Mouse (Mus musculus) kidney, embryonic 14.5 days (tissue): Measurements from ENCODE around the gene Cdc26. TPM values are rescaled to one million over a fixed set of nuclear protein-coding genes. Genes with fewer than 3 reads are reported as not detected.

Source experiments
- ATAC-seq: fragments of 200-750 bp; cut with Nextera tagmentation; 2 replicates; pipeline ENCODE4 v1.8.0; 2017; ENCODE audit warnings: moderate number of reproducible peaks, mild to moderate bottlenecking, moderate TSS enrichment, moderate library complexity; ENCODE audit not compliant: low FRiP score, low TSS enrichment
- H3K27ac ChIP-seq: fragments of 300-500 bp; sonication (generic); 2 replicates; pipeline ENCODE4 v1.5.1; 2014; ENCODE audit warnings: low read depth, mild to moderate bottlenecking, low read length, moderate library complexity, mixed read lengths
- H3K27me3 ChIP-seq: fragments of 300-500 bp; sonication (generic); 2 replicates; pipeline ENCODE4 v1.6.1; 2014; ENCODE audit warnings: mild to moderate bottlenecking, low read length; ENCODE audit not compliant: control insufficient read depth, insufficient read depth
- H3K36me3 ChIP-seq: fragments of 300-500 bp; sonication (generic); 2 replicates; pipeline ENCODE4 v1.6.1; 2014; ENCODE audit warnings: low read length, mixed read lengths; ENCODE audit not compliant: control insufficient read depth, insufficient read depth
- H3K4me1 ChIP-seq: fragments of 300-500 bp; sonication (generic); 2 replicates; pipeline ENCODE4 v1.6.1; 2014; ENCODE audit warnings: low read length, mixed read lengths; ENCODE audit not compliant: control insufficient read depth, insufficient read depth
- H3K4me2 ChIP-seq: fragments of 300-500 bp; sonication (generic); replicated peaks from 2 replicates; pipeline ENCODE4 v1.6.1; 2014; ENCODE audit warnings: low read depth, mild to moderate bottlenecking, low read length
- H3K4me3 ChIP-seq: fragments of 300-500 bp; sonication (generic); 2 replicates; pipeline ENCODE4 v1.5.1; 2014; ENCODE audit warnings: mild to moderate bottlenecking, low read length
- H3K9ac ChIP-seq: fragments of 300-500 bp; sonication (generic); 2 replicates; pipeline ENCODE4 v1.6.1; 2014; ENCODE audit warnings: low read depth, mild to moderate bottlenecking, low read length, moderate library complexity
- H3K9me3 ChIP-seq: fragments of 300-500 bp; sonication (generic); 2 replicates; pipeline ENCODE4 v1.6.1; 2016; ENCODE audit warnings: low read length; ENCODE audit not compliant: control insufficient read depth
- WGBS: fragments of 180-500 bp; shearing (Covaris S2); extraction: QIAGEN DNeasy Blood & Tissue Kit; methylation state at CpG from one replicate; pipeline ENCODE4 v1.1.7; 2014; 5-methylcytosine and 5-hydroxymethylcytosine counted together
- polyA plus RNA-seq: library from polyadenylated mRNA; unstranded; fragments of >200 nt; fragmentation: Nextera tagmentation; extraction: Ambion mirVana; gene quantifications from 2 replicates; pipeline ENCODE4 v1.2.1, GENCODE M21; 2014

The Cdc26 gene
- polyA plus RNA-seq, 1 experiment from 2014 or later = 183 TPM

- ATAC-seq = no peak
- Histone ChIP-seq H3K4me3 (no peak overlapping the region), H3K27ac (no peak overlapping the region), H3K9ac (no peak overlapping the region), H3K4me2 (no peak overlapping the region), H3K9me3 (no peaks in the 10 kb centered on the region), H3K27me3 (no peaks in the 10 kb centered on the region), H3K4me1 (no peaks in the 10 kb centered on the region), H3K36me3 (peaks cover 45% of the 10 kb centered on the region)
- WGBS = 78% methylated on average over 5 of the region's 5 CpGs
Measured at GRCm38 (mm10) chr4:62389592-62390512, 18.6 kb downstream of the Cdc26 start.

GRCm38 (mm10) chr4:62385439-62385838 lies 23.0 kb downstream of the Cdc26 start:
- no peak overlapping the region for H3K4me3 ChIP-seq
- no peak for ATAC-seq
- H3K4me1 ChIP-seq = no peaks in the 10 kb centered on the region
- no peak overlapping the region for H3K27ac ChIP-seq
- no peaks in the 10 kb centered on the region for H3K27me3 ChIP-seq
- H3K9me3 ChIP-seq = no peaks in the 10 kb centered on the region
- no peak overlapping the region for H3K9ac ChIP-seq
- H3K36me3 ChIP-seq = peaks cover 26% of the 10 kb centered on the region; the same call in 1 of the 2 replicates
- 89% methylated on average over 7 of the region's 7 CpGs for WGBS
- H3K4me2 ChIP-seq = no peak overlapping the region

- Histone ChIP-seq H3K9ac (no peak overlapping the region), H3K4me1 (no peaks in the 10 kb centered on the region), H3K36me3 (peaks cover 16% of the 10 kb centered on the region; the same call in 1 of the 2 replicates), H3K4me2 (no peak overlapping the region), H3K4me3 (no peak overlapping the region), H3K27me3 (no peaks in the 10 kb centered on the region), H3K9me3 (no peaks in the 10 kb centered on the region), H3K27ac (no peak overlapping the region)
- 81% methylated on average over 1 of the region's 1 CpGs for whole genome bisulfite sequencing
- no peak for ATAC-seq
Measured at GRCm38 (mm10) chr4:62384159-62384558, 24.3 kb downstream of the Cdc26 start.

- no peak overlapping the region for H3K4me3 ChIP-seq
- no peak overlapping the region for H3K9ac ChIP-seq
- no peaks in the 10 kb centered on the region for H3K27me3 ChIP-seq
- WGBS = 82% methylated on average over 7 of the region's 7 CpGs
- H3K27ac ChIP-seq = no peak overlapping the region
- H3K4me1 ChIP-seq = no peaks in the 10 kb centered on the region
- peaks cover 12% of the 10 kb centered on the region; the same call in 1 of the 2 replicates for H3K36me3 ChIP-seq
- no peak for ATAC-seq
- H3K9me3 ChIP-seq = no peaks in the 10 kb centered on the region
- no peak overlapping the region for H3K4me2 ChIP-seq
Measured at GRCm38 (mm10) chr4:62383752-62384151, 24.7 kb downstream of the Cdc26 start.

GRCm38 (mm10) chr4:62383207-62383606 lies 25.2 kb downstream of the Cdc26 start:
- Histone ChIP-seq H3K4me1 (no peaks in the 10 kb centered on the region), H3K27me3 (no peaks in the 10 kb centered on the region), H3K27ac (no peak overlapping the region), H3K36me3 (peaks cover 8% of the 10 kb centered on the region; the same call in 1 of the 2 replicates), H3K9me3 (no peaks in the 10 kb centered on the region), H3K4me3 (no peak overlapping the region), H3K9ac (no peak overlapping the region), H3K4me2 (no peak overlapping the region)
- 94% methylated on average over 6 of the region's 6 CpGs for WGBS
- no peak for ATAC-seq

GRCm38 (mm10) chr4:62379724-62380381 lies 28.6 kb downstream of the Cdc26 start:
- no peak for ATAC-seq
- Histone ChIP-seq H3K27me3 (no peaks in the 10 kb centered on the region), H3K9ac (no peak overlapping the region), H3K4me1 (no peaks in the 10 kb centered on the region), H3K36me3 (no peaks in the 10 kb centered on the region), H3K9me3 (no peaks in the 10 kb centered on the region), H3K4me2 (no peak overlapping the region), H3K27ac (no peak overlapping the region), H3K4me3 (no peak overlapping the region)
- 83% methylated on average over 9 of the region's 9 CpGs for WGBS

GRCm38 (mm10) chr4:62376123-62376522 lies 32.3 kb downstream of the Cdc26 start:
- WGBS = 91% methylated on average over 2 of the region's 2 CpGs
- Histone ChIP-seq H3K4me1 (no peaks in the 10 kb centered on the region), H3K9ac (no peak overlapping the region), H3K4me3 (no peak overlapping the region), H3K27ac (no peak overlapping the region), H3K9me3 (no peaks in the 10 kb centered on the region), H3K27me3 (no peaks in the 10 kb centered on the region), H3K36me3 (no peaks in the 10 kb centered on the region), H3K4me2 (no peak overlapping the region)
- ATAC-seq = no peak

GRCm38 (mm10) chr4:62374342-62374741 lies 34.1 kb downstream of the Cdc26 start:
- Histone ChIP-seq H3K9me3 (no peaks in the 10 kb centered on the region), H3K4me1 (no peaks in the 10 kb centered on the region), H3K9ac (no peak overlapping the region), H3K36me3 (no peaks in the 10 kb centered on the region), H3K27ac (no peak overlapping the region), H3K4me3 (no peak overlapping the region), H3K27me3 (no peaks in the 10 kb centered on the region), H3K4me2 (no peak overlapping the region)
- ATAC-seq = no peak
- WGBS = 70% methylated on average over 4 of the region's 4 CpGs

- no peaks in the 10 kb centered on the region for H3K9me3 ChIP-seq
- 61% methylated on average over 7 of the region's 7 CpGs for WGBS
- no peak overlapping the region for H3K4me2 ChIP-seq
- no peaks in the 10 kb centered on the region for H3K4me1 ChIP-seq
- no peaks in the 10 kb centered on the region for H3K36me3 ChIP-seq
- no peak for ATAC-seq
- no peak overlapping the region for H3K4me3 ChIP-seq
- no peak overlapping the region for H3K27ac ChIP-seq
- H3K9ac ChIP-seq = no peak overlapping the region
- H3K27me3 ChIP-seq = no peaks in the 10 kb centered on the region
Measured at GRCm38 (mm10) chr4:62373668-62374067, 34.8 kb downstream of the Cdc26 start.
